Mouse (Mus musculus) cortical plate, adult 2 months (tissue): ENCODE results near the gene Rbm15b.

ENCODE experiments used
- CTCF ChIP-seq: fragments of 200-500 bp; IDR thresholded peaks from 2 replicates; pipeline ENCODE4 v1.5.1; 2011; ENCODE audit warnings: mild to moderate bottlenecking, control low read depth, low read length; ENCODE audit not compliant: insufficient read depth; ENCODE audit errors: extremely low read depth
- POLR2A ChIP-seq: fragments of 200-500 bp; IDR thresholded peaks from 2 replicates; pipeline ENCODE4 v1.6.1; 2011; ENCODE audit warnings: mild to moderate bottlenecking, low read length, control low read depth; ENCODE audit not compliant: insufficient read depth; ENCODE audit errors: extremely low read depth

DNA sequence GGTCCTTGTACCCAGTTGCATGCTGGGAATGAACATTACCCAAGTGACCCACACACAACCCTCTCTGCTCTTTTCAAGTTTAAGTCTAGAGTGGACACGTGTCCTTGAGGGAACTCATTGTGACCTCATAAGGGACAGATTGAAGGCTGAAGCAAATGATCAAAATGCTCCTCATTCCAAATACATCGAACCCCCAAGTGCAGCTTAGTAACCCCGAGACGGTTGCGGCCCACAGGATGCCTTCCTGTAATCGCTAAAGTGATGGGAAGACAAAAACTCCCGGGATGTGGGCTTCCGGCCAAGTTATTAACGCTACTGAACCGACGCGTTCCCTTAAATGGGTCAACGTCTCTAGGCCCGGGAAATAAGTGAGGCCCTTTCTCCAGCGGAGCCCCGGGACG lies 4.1 kb upstream of the Rbm15b start:
- TF ChIP-seq POLR2A (no peak), CTCF (no peak)
